Mouse (Mus musculus): ENCODE results near the gene Lamtor5. TPM values are rescaled to one million over a fixed set of nuclear protein-coding genes. Genes with fewer than 3 reads are reported as not detected.

The Lamtor5 gene
- polyA plus RNA-seq, 1 experiment from 2014 or later, result 163 TPM

DNA sequence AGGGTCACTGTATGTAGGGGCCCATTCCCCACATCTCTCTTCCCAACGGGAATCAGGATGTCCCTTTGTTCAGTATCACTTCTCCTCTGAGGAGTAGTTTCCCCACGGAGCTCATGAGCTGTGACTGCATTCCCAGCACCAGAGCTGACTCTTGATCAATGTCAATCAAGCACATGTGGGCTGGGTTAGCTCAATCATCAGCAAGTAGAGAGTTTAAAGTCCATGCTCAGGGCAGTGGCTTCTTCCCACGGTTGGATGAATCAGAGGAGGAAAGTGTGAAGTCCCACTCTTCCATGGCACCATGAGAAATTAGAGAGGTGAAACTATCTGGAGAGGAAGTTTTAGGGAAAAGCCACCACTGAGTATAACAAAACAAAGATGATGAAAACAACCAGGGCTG is 29.6 kb upstream of the Lamtor5 start:
- no peaks in the 10 kb centered on the region; the same call in 1 of the 2 replicates for H3K27me3 ChIP-seq (ENCODE audit: insufficient read depth, poor library complexity, severe bottlenecking)

DNA sequence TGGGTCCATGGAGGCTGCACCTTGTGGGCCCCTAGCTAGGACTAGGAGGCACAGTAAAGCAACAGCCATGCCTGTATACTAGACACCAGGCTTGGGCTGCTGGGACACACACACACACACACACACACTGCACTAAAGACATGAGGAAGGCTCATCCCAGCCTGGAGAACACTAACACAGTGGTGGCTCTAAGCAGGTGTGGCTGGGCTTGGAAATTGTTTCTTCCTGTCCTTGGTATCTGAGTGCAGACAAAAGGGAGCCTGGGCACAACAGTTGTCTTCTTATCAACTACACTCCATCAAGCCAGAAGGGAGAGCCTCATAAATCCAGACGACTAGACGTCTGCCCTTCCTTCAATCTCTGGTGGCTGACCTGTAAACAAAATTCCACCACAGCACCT is 28.3 kb upstream of the Lamtor5 start:
- Histone ChIP-seq H3K27ac (no peak overlapping the region), H3K36me3 (no peaks in the 10 kb centered on the region), H3K4me3 (no peak overlapping the region), H3K9me3 (no peaks in the 10 kb centered on the region), H3K4me1 (peaks cover 4% of the 10 kb centered on the region; the same call in 1 of the 2 replicates), H3K27me3 (ENCODE audit: insufficient read depth, poor library complexity, severe bottlenecking) (no peaks in the 10 kb centered on the region)
- no peak for DNase-seq (ENCODE audit: low spot score)
- 25% methylated on average over 2 of the region's 2 CpGs for WGBS

More for the DNA sequence above, 29.6 kb upstream of the Lamtor5 start:
- Histone ChIP-seq H3K27ac (no peak overlapping the region), H3K9me3 (no peaks in the 10 kb centered on the region), H3K4me1 (peaks cover 4% of the 10 kb centered on the region; the same call in 1 of the 2 replicates), H3K4me3 (no peak overlapping the region), H3K36me3 (no peaks in the 10 kb centered on the region)
- no peak for DNase-seq (ENCODE audit: low spot score)
- WGBS, result 45% methylated on average over 3 of the region's 3 CpGs

DNA sequence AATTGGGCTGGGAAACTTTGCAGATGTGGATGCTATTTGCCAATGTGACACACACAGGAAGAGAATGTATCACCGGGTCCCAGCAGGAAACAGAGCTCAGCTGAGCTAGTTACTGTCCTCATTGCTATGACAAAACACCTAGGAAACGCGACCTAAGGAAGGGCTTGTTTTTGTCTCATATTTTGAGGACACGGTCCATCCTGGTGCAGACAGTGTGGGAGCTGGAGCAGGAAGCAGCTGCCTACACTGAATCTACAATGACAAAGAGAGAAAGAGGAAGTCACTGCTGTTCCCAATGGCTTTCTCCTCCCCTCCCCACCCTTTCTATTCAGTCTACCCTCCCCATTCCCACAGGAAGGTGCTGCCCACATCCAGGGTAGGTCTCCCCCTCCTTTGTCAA is 26.6 kb upstream of the Lamtor5 start:
- WGBS, result 56% methylated on average over 4 of the region's 4 CpGs
- Histone ChIP-seq H3K27ac (no peak overlapping the region), H3K4me3 (no peak overlapping the region), H3K4me1 (peaks cover 4% of the 10 kb centered on the region; the same call in 1 of the 2 replicates), H3K27me3 (ENCODE audit: insufficient read depth, poor library complexity, severe bottlenecking) (no peaks in the 10 kb centered on the region), H3K9me3 (no peaks in the 10 kb centered on the region), H3K36me3 (no peaks in the 10 kb centered on the region)
- DNase-seq (ENCODE audit: low spot score), result no peak

DNA sequence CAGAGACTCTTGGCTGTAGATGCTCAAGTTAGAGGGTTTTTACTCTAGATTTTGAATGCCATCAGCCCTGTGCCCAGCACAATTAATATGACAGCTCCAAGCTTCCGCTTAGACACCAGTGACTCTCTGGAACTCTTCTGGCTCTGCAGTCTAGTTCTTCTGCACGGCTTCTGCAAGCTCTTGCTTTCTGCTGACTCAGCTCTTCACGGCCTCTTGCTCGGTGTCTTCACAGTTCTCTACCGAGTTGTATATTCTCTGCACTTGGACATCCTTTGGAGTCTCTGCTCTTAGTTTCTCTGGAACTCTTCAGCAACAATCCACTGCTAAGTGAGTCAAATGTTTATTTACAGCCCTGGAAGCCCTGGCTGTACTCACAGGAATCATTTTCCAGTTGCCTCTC is 24.7 kb upstream of the Lamtor5 start:
- Histone ChIP-seq H3K27ac (no peak overlapping the region), H3K4me3 (no peak overlapping the region), H3K9me3 (no peaks in the 10 kb centered on the region), H3K36me3 (no peaks in the 10 kb centered on the region), H3K4me1 (peaks cover 4% of the 10 kb centered on the region; the same call in 1 of the 2 replicates), H3K27me3 (ENCODE audit: insufficient read depth, poor library complexity, severe bottlenecking) (no peaks in the 10 kb centered on the region)
- WGBS, result 81% methylated on average over 5 of the region's 5 CpGs
- DNase-seq (ENCODE audit: low spot score), result no peak

DNA sequence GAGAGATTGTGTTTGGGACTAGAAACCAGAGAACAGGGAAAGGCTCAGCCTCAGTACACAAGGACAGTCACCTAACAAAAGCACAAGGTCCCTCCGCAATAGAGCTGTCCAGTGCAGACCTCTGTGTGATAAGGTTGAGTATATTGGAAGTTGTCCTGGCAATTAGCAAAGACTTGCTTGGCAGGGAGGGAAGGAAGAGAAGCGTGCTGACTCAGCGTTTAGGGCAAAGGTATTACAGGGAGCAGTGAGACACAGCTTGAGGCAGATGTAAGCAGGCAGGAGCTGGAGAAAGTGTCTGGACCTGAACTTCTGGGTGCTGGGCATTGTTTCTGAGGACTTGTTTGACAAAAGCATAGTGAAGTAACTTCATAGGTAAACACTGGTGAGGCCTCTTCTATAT is 22.7 kb upstream of the Lamtor5 start:
- whole genome bisulfite sequencing, result 69% methylated on average over 3 of the region's 3 CpGs
- no peaks in the 10 kb centered on the region for H3K36me3 ChIP-seq
- H3K27ac ChIP-seq, result no peak overlapping the region
- no peak for DNase-seq (ENCODE audit: low spot score)
- no peak overlapping the region for H3K4me3 ChIP-seq
- no peaks in the 10 kb centered on the region for H3K9me3 ChIP-seq
- no peaks in the 10 kb centered on the region for H3K27me3 ChIP-seq (ENCODE audit: insufficient read depth, poor library complexity, severe bottlenecking)
- peaks cover 4% of the 10 kb centered on the region for H3K4me1 ChIP-seq

DNA sequence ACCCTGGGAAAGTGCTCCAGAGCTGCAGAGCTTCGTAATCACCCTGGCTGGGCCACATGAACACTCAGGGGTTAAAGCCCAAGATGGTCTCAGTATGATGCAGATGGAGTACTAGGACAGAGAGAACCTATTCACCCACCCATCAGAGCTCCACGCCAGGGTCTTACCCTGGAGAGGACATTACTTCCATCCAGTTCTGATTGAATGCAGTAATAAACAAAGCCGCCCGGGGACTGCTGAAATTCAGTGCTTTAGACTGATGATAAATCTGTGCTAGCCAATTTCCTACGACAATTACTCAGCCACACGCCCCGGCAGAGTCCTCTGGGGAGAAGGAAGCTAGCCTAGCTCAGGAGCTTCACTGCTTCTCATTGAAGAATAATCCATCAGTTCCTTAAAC is 21.9 kb upstream of the Lamtor5 start:
- Histone ChIP-seq H3K4me3 (no peak overlapping the region), H3K27ac (no peak overlapping the region), H3K4me1 (peaks cover 6% of the 10 kb centered on the region), H3K36me3 (no peaks in the 10 kb centered on the region), H3K9me3 (no peaks in the 10 kb centered on the region), H3K27me3 (ENCODE audit: insufficient read depth, poor library complexity, severe bottlenecking) (no peaks in the 10 kb centered on the region)
- 80% methylated on average over 7 of the region's 7 CpGs for WGBS
- no peak for DNase-seq (ENCODE audit: low spot score)

DNA sequence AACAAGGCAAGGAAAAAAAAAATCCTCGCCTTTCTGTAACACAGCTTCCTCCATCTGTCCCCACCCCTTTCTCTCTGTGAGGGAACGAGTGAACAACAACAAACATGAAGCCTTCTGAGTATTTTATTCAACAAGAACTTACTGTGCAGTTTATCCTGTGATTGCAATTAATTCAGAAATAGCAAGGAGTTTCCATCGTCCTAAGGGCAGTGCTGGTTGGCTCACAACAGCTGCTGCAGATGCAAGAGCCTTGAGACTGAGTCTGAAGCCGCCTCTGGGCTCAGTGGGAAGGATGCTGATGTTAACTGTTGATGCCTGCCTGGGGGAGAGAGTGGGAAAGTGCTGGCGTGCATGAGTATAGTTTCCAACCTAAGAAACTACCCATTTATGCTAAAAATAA is 20.7 kb upstream of the Lamtor5 start:
- Histone ChIP-seq H3K27me3 (ENCODE audit: insufficient read depth, poor library complexity, severe bottlenecking) (no peaks in the 10 kb centered on the region), H3K36me3 (no peaks in the 10 kb centered on the region), H3K27ac (no peak overlapping the region), H3K4me1 (peaks cover 6% of the 10 kb centered on the region), H3K4me3 (no peak overlapping the region), H3K9me3 (no peaks in the 10 kb centered on the region)
- WGBS, result 58% methylated on average over 5 of the region's 5 CpGs
- DNase-seq (ENCODE audit: low spot score), result no peak

DNA sequence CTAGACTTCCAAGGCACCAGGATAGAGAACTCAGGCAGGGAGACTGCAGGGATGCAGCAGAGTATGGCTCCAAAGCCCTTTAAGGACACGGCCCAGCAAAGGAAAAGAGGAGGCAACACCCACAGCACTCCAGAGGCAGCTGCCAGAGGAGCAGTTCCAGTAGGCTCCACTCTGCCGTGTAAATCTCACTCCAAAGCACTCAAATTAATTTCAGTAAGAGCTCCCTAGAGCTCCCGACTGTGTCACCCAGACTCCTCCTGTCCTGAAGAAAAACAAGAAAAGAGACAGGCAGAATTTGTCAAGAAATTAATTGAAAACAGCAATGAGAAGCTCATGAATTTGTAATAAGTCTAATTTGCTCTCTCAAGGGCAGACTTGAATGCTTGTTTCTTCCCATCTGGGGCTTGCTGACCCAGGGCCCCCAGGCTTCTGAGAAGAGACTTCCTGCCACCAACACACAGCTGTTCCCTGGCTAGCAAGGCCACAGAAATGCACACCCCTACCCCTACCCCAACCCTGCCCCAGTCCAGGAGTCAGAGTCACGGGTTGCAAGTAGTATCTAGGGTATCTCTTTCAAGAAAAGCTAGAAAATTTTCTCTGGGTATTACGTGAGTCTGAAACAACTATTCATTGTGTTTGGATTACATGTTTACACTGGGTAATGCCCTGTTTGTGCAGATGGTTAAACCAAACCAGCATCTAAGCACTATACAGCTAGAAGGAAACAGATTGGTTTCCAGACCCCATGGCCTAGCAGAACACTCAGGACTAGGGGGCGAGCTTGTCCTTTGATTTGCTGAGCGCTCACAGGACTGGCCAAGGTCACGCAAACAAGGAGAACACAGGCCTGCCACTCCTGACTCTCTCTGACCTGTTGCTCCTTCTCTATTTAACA is 17.5 kb upstream of the Lamtor5 start:
- Histone ChIP-seq H3K36me3 (no peaks in the 10 kb centered on the region), H3K4me1 (peaks cover 6% of the 10 kb centered on the region), H3K4me3 (no peak overlapping the region), H3K9me3 (no peaks in the 10 kb centered on the region), H3K27ac (peak overlapping the region; percentile 37), H3K27me3 (ENCODE audit: insufficient read depth, poor library complexity, severe bottlenecking) (no peaks in the 10 kb centered on the region)
- WGBS, result 56% methylated on average over 8 of the region's 8 CpGs
- DNase-seq (ENCODE audit: low spot score), result no peak

DNA sequence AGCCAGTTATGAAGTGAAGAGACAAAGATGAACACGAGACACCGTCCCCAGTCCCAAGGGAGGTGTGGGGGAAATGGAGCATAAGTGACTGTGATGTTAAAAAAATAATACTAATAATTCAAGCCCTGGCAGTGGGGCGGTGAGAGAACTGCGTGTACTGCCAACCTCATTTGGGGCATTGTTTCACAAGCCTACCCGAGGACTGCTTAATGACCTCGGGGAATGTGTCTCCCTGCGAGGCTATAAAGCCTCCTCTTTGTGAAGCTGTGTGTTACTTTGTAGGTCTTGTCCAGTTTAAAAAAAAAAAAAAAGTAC is 16.9 kb upstream of the Lamtor5 start:
- Histone ChIP-seq H3K4me1 (peaks cover 6% of the 10 kb centered on the region), H3K9me3 (no peaks in the 10 kb centered on the region), H3K27me3 (ENCODE audit: insufficient read depth, poor library complexity, severe bottlenecking) (no peaks in the 10 kb centered on the region), H3K36me3 (no peaks in the 10 kb centered on the region), H3K27ac (peak overlapping the region; percentile 2; the same call in 1 of the 2 replicates), H3K4me3 (no peak overlapping the region)
- 79% methylated on average over 7 of the region's 7 CpGs for WGBS
- no peak for DNase-seq (ENCODE audit: low spot score)

DNA sequence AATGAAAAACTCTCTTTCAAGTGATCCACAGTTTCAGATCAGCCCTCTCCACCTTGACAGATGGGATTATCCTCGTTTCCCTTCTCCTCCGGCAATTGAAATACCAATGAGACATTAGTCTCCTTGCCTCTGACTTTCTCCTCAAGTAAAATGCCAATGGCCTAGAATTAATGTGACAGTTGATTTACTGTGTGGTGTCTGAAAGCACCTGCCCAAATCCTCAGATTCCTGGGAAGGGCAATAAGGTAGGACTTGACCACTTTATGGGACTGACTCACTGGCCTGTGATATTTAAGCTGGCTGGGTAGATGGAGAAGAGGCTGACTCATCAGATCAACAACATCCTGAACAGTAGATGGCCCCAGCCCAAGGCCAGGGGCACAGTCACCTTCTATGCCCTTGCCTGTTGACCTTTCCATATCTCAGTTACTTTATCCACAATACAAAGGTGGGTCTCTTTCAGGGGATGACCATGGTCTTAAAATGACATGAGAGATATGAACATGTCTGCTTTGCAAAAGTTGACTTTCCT is 11.8 kb upstream of the Lamtor5 start:
- Histone ChIP-seq H3K36me3 (no peaks in the 10 kb centered on the region), H3K4me3 (no peak overlapping the region), H3K27ac (no peak overlapping the region), H3K4me1 (no peaks in the 10 kb centered on the region), H3K27me3 (ENCODE audit: insufficient read depth, poor library complexity, severe bottlenecking) (no peaks in the 10 kb centered on the region; the same call in 1 of the 2 replicates), H3K9me3 (no peaks in the 10 kb centered on the region)
- DNase-seq (ENCODE audit: low spot score), result no peak
- 79% methylated on average over 2 of the region's 2 CpGs for WGBS

DNA sequence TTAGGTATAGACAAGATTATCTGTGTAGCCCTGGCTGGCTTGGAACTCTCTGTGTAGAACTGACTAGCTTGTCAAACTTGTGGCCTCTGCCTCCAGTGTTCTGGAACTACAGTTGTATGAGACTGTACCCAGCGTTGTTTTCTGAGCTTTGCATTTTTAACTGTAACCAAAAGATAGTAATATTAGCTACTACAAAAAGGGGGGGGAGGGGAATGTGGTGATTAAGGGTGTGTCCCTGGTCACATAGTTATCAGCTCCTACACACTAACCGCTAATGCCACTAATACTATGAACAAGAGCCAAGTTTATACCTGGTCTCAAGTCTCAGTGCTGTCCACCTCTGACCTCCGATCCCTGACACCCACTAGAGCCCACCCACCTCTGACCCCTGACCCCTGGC is 6.2 kb upstream of the Lamtor5 start:
- DNase-seq (ENCODE audit: low spot score), result no peak
- Histone ChIP-seq H3K27ac (no peak overlapping the region), H3K4me3 (no peak overlapping the region), H3K36me3 (no peaks in the 10 kb centered on the region), H3K4me1 (no peaks in the 10 kb centered on the region), H3K9me3 (no peaks in the 10 kb centered on the region), H3K27me3 (ENCODE audit: insufficient read depth, poor library complexity, severe bottlenecking) (peaks cover 8% of the 10 kb centered on the region; the same call in 1 of the 2 replicates)
- WGBS, result 81% methylated on average over 3 of the region's 3 CpGs

DNA sequence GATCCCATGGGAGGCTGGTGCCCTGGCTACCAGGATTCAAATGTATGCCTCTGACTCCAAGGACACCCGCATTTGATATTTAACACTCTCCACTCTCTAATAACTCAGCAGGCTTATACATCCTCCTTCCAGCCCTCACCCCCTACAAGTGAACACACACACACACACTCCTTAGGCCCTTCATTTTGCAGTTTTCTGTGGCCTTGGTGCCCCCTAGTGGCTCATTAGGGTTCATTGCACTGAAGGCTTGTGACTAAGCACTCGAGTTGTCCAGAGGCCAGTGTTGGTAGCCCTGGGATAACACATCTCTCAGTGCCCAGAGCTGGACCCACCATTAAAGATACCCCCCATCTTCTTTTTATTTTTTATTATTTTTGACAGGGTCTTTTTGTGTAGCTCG is 4.8 kb upstream of the Lamtor5 start:
- DNase-seq (ENCODE audit: low spot score), result no peak
- 0 out of 2 replicates have a peak, but pooled peaks cover 8% of the 10 kb centered on the region for H3K27me3 ChIP-seq (ENCODE audit: insufficient read depth, poor library complexity, severe bottlenecking)
- H3K4me3 ChIP-seq, result no peak overlapping the region
- no peak overlapping the region for H3K27ac ChIP-seq
- no peaks in the 10 kb centered on the region for H3K4me1 ChIP-seq
- H3K36me3 ChIP-seq, result no peaks in the 10 kb centered on the region
- H3K9me3 ChIP-seq, result no peaks in the 10 kb centered on the region
- WGBS, result 16% methylated on average over 3 of the region's 3 CpGs

DNA sequence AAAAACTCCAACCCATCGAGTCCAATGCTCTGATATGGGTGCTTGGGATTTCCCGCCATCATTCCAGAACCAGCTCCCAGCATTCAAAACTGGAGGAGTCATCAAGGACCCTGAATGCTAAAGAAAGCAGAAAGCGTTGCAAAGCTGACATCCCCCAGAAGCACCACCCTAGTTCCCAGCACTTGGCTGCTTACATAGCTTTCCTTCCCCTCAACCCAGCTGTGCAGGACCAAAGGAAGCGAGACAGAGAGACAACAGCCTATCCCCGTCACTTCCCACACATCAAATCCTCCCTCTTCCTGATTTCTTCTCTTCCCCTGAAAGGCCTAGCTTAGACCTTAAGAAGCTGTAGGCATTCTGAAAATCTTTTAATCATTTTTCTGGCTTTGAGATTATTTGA is 3.3 kb upstream of the Lamtor5 start:
- H3K4me1 ChIP-seq, result peaks cover 7% of the 10 kb centered on the region; the same call in 1 of the 2 replicates
- H3K4me3 ChIP-seq, result no peak overlapping the region
- H3K27me3 ChIP-seq (ENCODE audit: insufficient read depth, poor library complexity, severe bottlenecking), result 0 out of 2 replicates have a peak, but pooled peaks cover 8% of the 10 kb centered on the region
- no peak for DNase-seq (ENCODE audit: low spot score)
- no peak overlapping the region for H3K27ac ChIP-seq
- no peaks in the 10 kb centered on the region for H3K9me3 ChIP-seq
- H3K36me3 ChIP-seq, result no peaks in the 10 kb centered on the region
- 55% methylated on average over 5 of the region's 5 CpGs for WGBS

All from heart, embryonic 10.5 days (tissue).